In genomic region chr8:80789324-80789723, GRCm38 (mm10) we compare ENCODE assay signal across 14 mouse cellular contexts.
"Had no signal": no experiment of that assay in that cellular context is flagged by ENCODE, and none has a peak within 500 bp of the region (broad histone marks: within the 10 kb centered on the region; RNA-seq: fewer than 3 reads in every experiment).

No protein-coding gene starts in this region.

- H3K4me3 ChIP-seq: liver, embryonic 15.5 days; neural tube, embryonic 13.5 days had no signal

- DNase-seq: kidney, adult 2 months; kidney, postnatal 25 days; left cerebral cortex, postnatal 4 days; lung, adult 2 months; lung, postnatal 10 days; retina, postnatal 1 day; right cerebral cortex, postnatal 14 days; thymus, adult 18-20 months; thymus, postnatal 14 days had no signal

- H3K27ac ChIP-seq: liver, embryonic 15.5 days; macrophage; neural tube, embryonic 13.5 days had no signal

- ATAC-seq: intestine, embryonic 16.5 days; midbrain, embryonic 16.5 days had no signal
